Mouse (Mus musculus): ENCODE measurements around the gene Eml4. TPM values are rescaled to one million over a fixed set of nuclear protein-coding genes. Genes with fewer than 3 reads are reported as not detected.
A peak's percentile ranks its signal among the peaks of the same experiment; 100 is the strongest.

Gene Eml4
- polyA plus RNA-seq, 1 experiment = 2.7 TPM

- no peak overlapping the region for H3K4me3 ChIP-seq (ENCODE audit: insufficient read depth, low read depth, low read length)
- no peak overlapping the region for H3K27ac ChIP-seq (replicated peaks; ENCODE audit: low read depth, low read length)
- H3K4me1 ChIP-seq (ENCODE audit: control insufficient read depth, insufficient read depth, insufficient read length, low read length) = no peaks in the 10 kb centered on the region
Measured at GRCm38 (mm10) chr17:83469586-83469985, 118.9 kb downstream of the Eml4 start.

GRCm38 (mm10) chr17:83477089-83477488 is 126.4 kb downstream of the Eml4 start:
- Histone ChIP-seq H3K4me1 (ENCODE audit: control insufficient read depth, insufficient read depth, insufficient read length, low read length) (no peaks in the 10 kb centered on the region), H3K4me3 (ENCODE audit: insufficient read depth, low read depth, low read length) (no peak overlapping the region), H3K27ac (replicated peaks; ENCODE audit: low read depth, low read length) (no peak overlapping the region)

GRCm38 (mm10) chr17:83481551-83481950 is 130.8 kb downstream of the Eml4 start:
- Histone ChIP-seq H3K27ac (replicated peaks; ENCODE audit: low read depth, low read length) (no peak overlapping the region), H3K4me1 (ENCODE audit: control insufficient read depth, insufficient read depth, insufficient read length, low read length) (no peaks in the 10 kb centered on the region), H3K4me3 (ENCODE audit: insufficient read depth, low read depth, low read length) (no peak overlapping the region)

GRCm38 (mm10) chr17:83482817-83483536 is 132.2 kb downstream of the Eml4 start:
- no peak overlapping the region for H3K4me3 ChIP-seq (ENCODE audit: insufficient read depth, low read depth, low read length)
- no peaks in the 10 kb centered on the region for H3K4me1 ChIP-seq (ENCODE audit: control insufficient read depth, insufficient read depth, insufficient read length, low read length)
- no peak overlapping the region for H3K27ac ChIP-seq (replicated peaks; ENCODE audit: low read depth, low read length)

GRCm38 (mm10) chr17:83483784-83484183 is 133.1 kb downstream of the Eml4 start:
- Histone ChIP-seq H3K27ac (replicated peaks; ENCODE audit: low read depth, low read length) (no peak overlapping the region), H3K4me3 (ENCODE audit: insufficient read depth, low read depth, low read length) (no peak overlapping the region)

GRCm38 (mm10) chr17:83487762-83488161 is 137.0 kb downstream of the Eml4 start:
- Histone ChIP-seq H3K27ac (replicated peaks; ENCODE audit: low read depth, low read length) (no peak overlapping the region), H3K4me3 (ENCODE audit: insufficient read depth, low read depth, low read length) (no peak overlapping the region), H3K4me1 (ENCODE audit: control insufficient read depth, insufficient read depth, insufficient read length, low read length) (no peaks in the 10 kb centered on the region)

More at GRCm38 (mm10) chr17:83483784-83484183, 133.1 kb downstream of the Eml4 start:
- no peaks in the 10 kb centered on the region for H3K4me1 ChIP-seq (ENCODE audit: control insufficient read depth, insufficient read depth, insufficient read length, low read length)

- H3K4me1 ChIP-seq (ENCODE audit: control insufficient read depth, insufficient read depth, insufficient read length, low read length) = no peaks in the 10 kb centered on the region
- H3K4me3 ChIP-seq (ENCODE audit: insufficient read depth, low read depth, low read length) = no peak overlapping the region
- no peak overlapping the region for H3K27ac ChIP-seq (replicated peaks; ENCODE audit: low read depth, low read length)
Measured at GRCm38 (mm10) chr17:83498889-83499288, 148.2 kb downstream of the Eml4 start.

- Histone ChIP-seq H3K4me1 (ENCODE audit: control insufficient read depth, insufficient read depth, insufficient read length, low read length) (no peaks in the 10 kb centered on the region), H3K27ac (replicated peaks; ENCODE audit: low read depth, low read length) (no peak overlapping the region), H3K4me3 (ENCODE audit: insufficient read depth, low read depth, low read length) (no peak overlapping the region)
Measured at GRCm38 (mm10) chr17:83499692-83500091, 149.0 kb downstream of the Eml4 start.

- H3K4me3 ChIP-seq (ENCODE audit: insufficient read depth, low read depth, low read length) = no peak overlapping the region
Measured at GRCm38 (mm10) chr17:83503693-83504092, 153.0 kb downstream of the Eml4 start.

GRCm38 (mm10) chr17:83512130-83512529 is 161.4 kb downstream of the Eml4 start:
- no peak overlapping the region for H3K27ac ChIP-seq (replicated peaks; ENCODE audit: low read depth, low read length)
- H3K4me3 ChIP-seq (ENCODE audit: insufficient read depth, low read depth, low read length) = no peak overlapping the region
- H3K4me1 ChIP-seq (ENCODE audit: control insufficient read depth, insufficient read depth, insufficient read length, low read length) = peaks cover 7% of the 10 kb centered on the region

More at GRCm38 (mm10) chr17:83503693-83504092, 153.0 kb downstream of the Eml4 start:
- Histone ChIP-seq H3K4me1 (ENCODE audit: control insufficient read depth, insufficient read depth, insufficient read length, low read length) (no peaks in the 10 kb centered on the region), H3K27ac (replicated peaks; ENCODE audit: low read depth, low read length) (no peak overlapping the region)

GRCm38 (mm10) chr17:83513655-83514212 is 163.0 kb downstream of the Eml4 start:
- peak overlapping the region; percentile 94 for H3K4me3 ChIP-seq (ENCODE audit: insufficient read depth, low read depth, low read length)
- H3K4me1 ChIP-seq (ENCODE audit: control insufficient read depth, insufficient read depth, insufficient read length, low read length) = peaks cover 7% of the 10 kb centered on the region
- peak overlapping the region; percentile 87 for H3K27ac ChIP-seq (replicated peaks; ENCODE audit: low read depth, low read length)

GRCm38 (mm10) chr17:83514213-83514701 is 163.5 kb downstream of the Eml4 start:
- Histone ChIP-seq H3K4me1 (ENCODE audit: control insufficient read depth, insufficient read depth, insufficient read length, low read length) (peaks cover 7% of the 10 kb centered on the region), H3K27ac (replicated peaks; ENCODE audit: low read depth, low read length) (peak overlapping the region; percentile 94), H3K4me3 (ENCODE audit: insufficient read depth, low read depth, low read length) (peak overlapping the region; percentile 94)

GRCm38 (mm10) chr17:83517280-83518015 is 166.7 kb downstream of the Eml4 start, which contains the start of gene Cox7a2l:
Gene Cox7a2l, minus strand, starts transcription at chr17:83517330.
- no peak within 1 kb of the TSS for H3K4me3 ChIP-seq (ENCODE audit: insufficient read depth, low read depth, low read length)
- peaks cover 7% of the 10 kb centered on the region for H3K4me1 ChIP-seq (ENCODE audit: control insufficient read depth, insufficient read depth, insufficient read length, low read length)
- H3K27ac ChIP-seq (replicated peaks; ENCODE audit: low read depth, low read length) = no peak within 1 kb of the TSS

- H3K4me1 ChIP-seq (ENCODE audit: control insufficient read depth, insufficient read depth, insufficient read length, low read length) = no peaks in the 10 kb centered on the region
- no peak overlapping the region for H3K4me3 ChIP-seq (ENCODE audit: insufficient read depth, low read depth, low read length)
- H3K27ac ChIP-seq (replicated peaks; ENCODE audit: low read depth, low read length) = no peak overlapping the region
Measured at GRCm38 (mm10) chr17:83521881-83522280, 171.2 kb downstream of the Eml4 start.

Measured in brown adipose tissue, adult 24 weeks (tissue).